Mouse (Mus musculus) olfactory bulb, adult 2 months (tissue): Measurements from ENCODE around the gene Bach2.

ENCODE experiments used
- CTCF ChIP-seq: fragments of 200-500 bp; IDR thresholded peaks from 2 replicates; pipeline ENCODE4 v1.5.1; 2012; ENCODE audit warnings: low read depth, mild to moderate bottlenecking, low read length, moderate library complexity; ENCODE audit not compliant: insufficient read depth
- POLR2A ChIP-seq: fragments of 200-500 bp; IDR thresholded peaks from 2 replicates; pipeline ENCODE4 v1.6.1; 2012; ENCODE audit warnings: mild to moderate bottlenecking, low read depth, low read length, moderate library complexity; ENCODE audit not compliant: insufficient read depth

GRCm38 (mm10) chr4:32529443-32529995 is 290.9 kb downstream of the Bach2 start:
- no peak for TF ChIP-seq CTCF
- TF ChIP-seq POLR2A, result no peak
